Mouse (Mus musculus) CH12.LX (cell line): ENCODE data around the gene Eif4g3. TPM values are rescaled to one million over a fixed set of nuclear protein-coding genes. Genes with fewer than 3 reads are reported as not detected.
A peak's percentile ranks its signal among the peaks of the same experiment; 100 is the strongest.

ENCODE experiments used
- DNase-seq: peaks from one replicate; pipeline ENCODE4 v3.0.0-alpha.2; 2013; ENCODE audit errors: extremely low read depth
- H3K27ac ChIP-seq: 2 replicates; pipeline ENCODE4 v1.5.1; 2012; ENCODE audit warnings: low read depth, mild to moderate bottlenecking, control low read depth, moderate library complexity; ENCODE audit not compliant: insufficient read depth
- H3K27me3 ChIP-seq: replicated peaks from 2 replicates; pipeline ENCODE3; 2012; ENCODE audit warnings: inconsistent platforms
- H3K36me3 ChIP-seq, 2 experiments: replicated peaks in 1 of 2; 2 replicates each; pipeline versions ENCODE3 to v1.6.1; 2012; ENCODE audit warnings: inconsistent platforms in 1 of 2, low read length in 1 of 2, mild to moderate bottlenecking in 1 of 2, mixed read lengths in 1 of 2, moderate library complexity in 1 of 2; ENCODE audit not compliant: control insufficient read depth in 1 of 2, insufficient read depth in 1 of 2
- H3K4me1 ChIP-seq, 2 experiments: 2 replicates each; pipeline ENCODE4 v1.6.1; 2012; ENCODE audit warnings: inconsistent platforms in 1 of 2, moderate library complexity in 1 of 2; ENCODE audit not compliant: insufficient read depth in 2 of 2, control insufficient read depth in 1 of 2
- H3K4me2 ChIP-seq: 2 replicates; pipeline ENCODE4 v1.6.1; 2012; ENCODE audit warnings: low read depth, mild to moderate bottlenecking, control low read depth; ENCODE audit not compliant: poor library complexity, insufficient read depth, severe bottlenecking
- H3K4me3 ChIP-seq, 3 experiments: fragments of 150-350 bp in 1 of 3; sonication (generic) in 1 of 3; replicated peaks in 1 of 3; 2 replicates each; pipeline versions ENCODE3 to v1.5.1; 2011 to 2012; ENCODE audit warnings: low read depth in 2 of 3, low read length in 2 of 3, mild to moderate bottlenecking in 2 of 3, moderate library complexity in 2 of 3, control low read depth in 1 of 3, improper control_type of control experiment in 1 of 3, inconsistent platforms in 1 of 3, mixed read lengths in 1 of 3; ENCODE audit not compliant: poor library complexity in 1 of 3
- H3K79me2 ChIP-seq: replicated peaks from 2 replicates; pipeline ENCODE4 v1.6.1; 2012; ENCODE audit warnings: mild to moderate bottlenecking, moderate library complexity; ENCODE audit not compliant: control insufficient read depth, poor library complexity, insufficient read depth, severe bottlenecking; ENCODE audit errors: extremely low read depth
- H3K9ac ChIP-seq: 2 replicates; pipeline ENCODE4 v1.6.1; 2012; ENCODE audit warnings: low read depth, mild to moderate bottlenecking, control low read depth, moderate library complexity; ENCODE audit not compliant: insufficient read depth
- H3K9me3 ChIP-seq: replicated peaks from 2 replicates; pipeline ENCODE3; 2012; ENCODE audit warnings: low read length, inconsistent platforms, mixed read lengths
- BHLHE40 ChIP-seq: IDR thresholded peaks from 2 replicates; pipeline ENCODE4 v1.6.1; 2011; ENCODE audit warnings: mild to moderate bottlenecking, low read depth, low read length, improper control_type of control experiment
- CHD1 ChIP-seq: IDR thresholded peaks from 2 replicates; pipeline ENCODE4 v1.6.1; 2012; ENCODE audit warnings: low read depth, low read length, improper control_type of control experiment, inconsistent platforms
- CHD2 ChIP-seq: IDR thresholded peaks from 2 replicates; pipeline ENCODE4 v1.6.1; 2011; ENCODE audit warnings: low read length, improper control_type of control experiment
- CTCF ChIP-seq, 2 experiments: IDR thresholded peaks in 1 of 2; conservative IDR thresholded peaks in 1 of 2; 2 replicates each; pipeline ENCODE4 v1.5.1; 2011 to 2012; ENCODE audit warnings: low read depth in 2 of 2, low read length in 2 of 2, improper control_type of control experiment in 1 of 2, inconsistent platforms in 1 of 2, mild to moderate bottlenecking in 1 of 2, moderate library complexity in 1 of 2
- E2F4 ChIP-seq: IDR thresholded peaks from 2 replicates; pipeline ENCODE4 v1.6.1; 2011; ENCODE audit warnings: low read depth, low read length, improper control_type of control experiment; ENCODE audit not compliant: insufficient replicate concordance
- ELF1 ChIP-seq: IDR thresholded peaks from 2 replicates; pipeline ENCODE4 v1.6.1; 2014; ENCODE audit warnings: low read depth, mild to moderate bottlenecking, inconsistent platforms, low read length, improper control_type of control experiment
- EP300 ChIP-seq: IDR thresholded peaks from 2 replicates; pipeline ENCODE4 v1.6.1; 2011; ENCODE audit warnings: low read length, improper control_type of control experiment
- ETS1 ChIP-seq: conservative IDR thresholded peaks from 2 replicates; pipeline ENCODE4 v1.6.1; 2012; ENCODE audit warnings: low read depth, mild to moderate bottlenecking, inconsistent platforms, low read length, improper control_type of control experiment, moderate library complexity
- KAT2A ChIP-seq: IDR thresholded peaks from 2 replicates; pipeline ENCODE4 v1.6.1; 2012; ENCODE audit warnings: low read length, improper control_type of control experiment, inconsistent platforms; ENCODE audit not compliant: insufficient replicate concordance
- MAFK ChIP-seq: IDR thresholded peaks from 2 replicates; pipeline ENCODE4 v1.6.1; 2011; ENCODE audit warnings: low read length, improper control_type of control experiment; ENCODE audit not compliant: insufficient replicate concordance
- MAZ ChIP-seq: IDR thresholded peaks from 2 replicates; pipeline ENCODE4 v1.6.1; 2012; ENCODE audit warnings: low read depth, mild to moderate bottlenecking, inconsistent platforms, low read length, improper control_type of control experiment, moderate library complexity
- MEF2A ChIP-seq: IDR thresholded peaks from 2 replicates; pipeline ENCODE4 v1.6.1; 2014; ENCODE audit warnings: low read depth, mild to moderate bottlenecking, inconsistent platforms, low read length, improper control_type of control experiment, borderline replicate concordance
- MYC ChIP-seq: IDR thresholded peaks from 2 replicates; pipeline ENCODE4 v1.6.1; 2011; ENCODE audit warnings: low read depth, mild to moderate bottlenecking, improper control_type of control experiment, low read length
- PAX5 ChIP-seq: IDR thresholded peaks from 2 replicates; pipeline ENCODE4 v1.6.1; 2012; ENCODE audit warnings: low read length, inconsistent platforms, mixed read lengths
- POLR2AphosphoS2 ChIP-seq: IDR thresholded peaks from 2 replicates; pipeline ENCODE4 v1.6.1; 2011; ENCODE audit warnings: low read depth, low read length, improper control_type of control experiment
- SIN3A ChIP-seq: IDR thresholded peaks from 2 replicates; pipeline ENCODE4 v1.6.1; 2012; ENCODE audit warnings: low read length, improper control_type of control experiment, inconsistent platforms
- SMC3 ChIP-seq: IDR thresholded peaks from 2 replicates; pipeline ENCODE4 v1.6.1; 2011; ENCODE audit warnings: low read depth, low read length, improper control_type of control experiment
- TBP ChIP-seq: conservative IDR thresholded peaks from 2 replicates; pipeline ENCODE4 v1.6.1; 2011; ENCODE audit warnings: low read depth, low read length, improper control_type of control experiment
- USF1 ChIP-seq: IDR thresholded peaks from 2 replicates; pipeline ENCODE4 v1.6.1; 2014; ENCODE audit warnings: low read depth, mild to moderate bottlenecking, inconsistent platforms, low read length, improper control_type of control experiment
- ZC3H11A ChIP-seq: IDR thresholded peaks from 2 replicates; pipeline ENCODE4 v1.6.1; 2012; ENCODE audit warnings: low read depth, mild to moderate bottlenecking, inconsistent platforms, low read length, improper control_type of control experiment
- ZNF384 ChIP-seq: IDR thresholded peaks from 2 replicates; pipeline ENCODE4 v1.6.1; 2012; ENCODE audit warnings: low read depth, low read length, improper control_type of control experiment, inconsistent platforms
- dilution Hi-C: fragments of 300-500 bp; cut with MboI; formaldehyde crosslinking; loops from 2 replicates; pipeline ENCODE4 v1.14.3; 2020; ENCODE audit warnings: low sequenced_read_pairs; ENCODE audit not compliant: extremely low pct_unique_long_range_greater_than_20kb, extremely low pct_ligation_motif_present
- in situ Hi-C: fragments of 300-500 bp; cut with MboI; formaldehyde crosslinking; loops from 3 replicates; pipeline ENCODE4 v1.14.3; 2019; ENCODE audit warnings: low sequenced_read_pairs, low pct_ligation_motif_present, low pct_unique_long_range_greater_than_20kb, mixed read lengths
- polyA plus RNA-seq: library from polyadenylated mRNA; unstranded; fragments of >175 nt; gene quantifications from 2 replicates; pipeline ENCODE4 v1.2.1, GENCODE M21; 2012; ENCODE audit warnings: low read depth; ENCODE audit not compliant: insufficient read length
- total RNA-seq, 2 experiments: library from RNA; depleted of rRNA; stranded (reverse); fragments of 300-350 nt in 1 of 2; fragments of >200 nt in 1 of 2; gene quantifications; 2 replicates each; pipeline ENCODE4 v1.2.3; 2012 to 2014

The Eif4g3 gene
- total and polyA plus RNA-seq, 3 experiments, result 10.8 to 47.2 (median 24.0) TPM

GRCm38 (mm10) chr4:137990433-137990832 lies 2.4 kb upstream of the Eif4g3 start:
- in situ Hi-C loops (no loop called here), dilution Hi-C loops (no loop called here)
- peaks cover 7% of the 10 kb centered on the region for H3K9me3 ChIP-seq
- H3K27ac ChIP-seq, result no peak overlapping the region
- peaks cover 0 to 2% of the 10 kb centered on the region in 2 experiments for H3K36me3 ChIP-seq
- H3K4me3 ChIP-seq, result no peak overlapping the region
- H3K27me3 ChIP-seq, result peaks cover 6% of the 10 kb centered on the region
- TF ChIP-seq CTCF (conservative IDR thresholded peaks at IDR 0.05 in 1 of 2, IDR thresholded peaks at IDR 0.05 in 1 of 2; ENCODE audit: low read depth in 2 of 2, low read length in 2 of 2) (peak in 1 of 2 experiments; percentile 28; a peak in 2 of 4 replicates), USF1 (no peak), ZNF384 (no peak), MEF2A (no peak), PAX5 (no peak), E2F4 (no peak)
- TF ChIP-seq, all 38 proteins: peak for 1
- DNase-seq, result no peak
- no peak overlapping the region for H3K9ac ChIP-seq
- H3K4me1 ChIP-seq, result peaks cover 0 to 9% of the 10 kb centered on the region in 2 experiments; a peak in 2 of 4 replicates
- peaks cover 18% of the 10 kb centered on the region for H3K79me2 ChIP-seq
- no peak overlapping the region for H3K4me2 ChIP-seq

GRCm38 (mm10) chr4:137991240-137991639 lies 1.6 kb upstream of the Eif4g3 start:
- peaks cover 0 to 17% of the 10 kb centered on the region in 2 experiments; a peak in 3 of 4 replicates for H3K4me1 ChIP-seq
- TF ChIP-seq KAT2A, result no peak
- TF ChIP-seq TBP, result no peak
- TF ChIP-seq SIN3A, result no peak
- no peak for TF ChIP-seq MAFK
- no peak for TF ChIP-seq EP300
- TF ChIP-seq BHLHE40, result no peak
- TF ChIP-seq MYC, result no peak
- no peak for TF ChIP-seq ZC3H11A
- no peak for TF ChIP-seq MAZ
- TF ChIP-seq CHD1, result no peak
- TF ChIP-seq PAX5, result no peak
- TF ChIP-seq ETS1, result no peak
- no peak for TF ChIP-seq POLR2AphosphoS2
- TF ChIP-seq ELF1, result no peak
- TF ChIP-seq SMC3, result no peak
- TF ChIP-seq USF1, result no peak
- no peak for TF ChIP-seq CHD2
- TF ChIP-seq ZNF384, result no peak
- DNase-seq, result no peak
- no peak overlapping the region for H3K27ac ChIP-seq
- dilution Hi-C loops (no loop called here), in situ Hi-C loops (no loop called here)
- H3K4me2 ChIP-seq, result no peak overlapping the region
- H3K36me3 ChIP-seq, result peaks cover 2 to 10% of the 10 kb centered on the region in 2 experiments
- no peak overlapping the region for H3K9ac ChIP-seq
- peaks cover 6% of the 10 kb centered on the region for H3K27me3 ChIP-seq
- peaks cover 26% of the 10 kb centered on the region for H3K79me2 ChIP-seq
- H3K9me3 ChIP-seq, result peaks cover 7% of the 10 kb centered on the region
- H3K4me3 ChIP-seq, result no peak overlapping the region
